Mouse (Mus musculus): ENCODE data around the gene Olfr354. TPM values are rescaled to one million over a fixed set of nuclear protein-coding genes. Genes with fewer than 3 reads are reported as not detected.

Olfr354 gene
- polyA plus RNA-seq, 1 experiment, result not detected

GRCm38 (mm10) chr2:36936821-36937220, 31.3 kb downstream of the Olfr354 start, which contains the start of gene Olfr356:
TSS of gene Olfr356 (plus strand) at chr2:36937121.
- Histone ChIP-seq H3K36me3 (ENCODE audit: control insufficient read depth, insufficient read depth) (no peaks in the 10 kb centered on the region), H3K79me3 (ENCODE audit: low read depth) (no peaks in the 10 kb centered on the region), H3K27me3 (ENCODE audit: control insufficient read depth, insufficient read depth, insufficient read length) (no peaks in the 10 kb centered on the region), H3ac (ENCODE audit: control insufficient read depth, insufficient read length, low read depth) (no peak within 1 kb of the TSS), H3K79me2 (ENCODE audit: control insufficient read depth, insufficient read depth) (no peaks in the 10 kb centered on the region), H3K4me3 (ENCODE audit: insufficient read depth, poor library complexity, severe bottlenecking) (no peak within 1 kb of the TSS)
- TF ChIP-seq MAX (IDR thresholded peaks at IDR 0.05) (no peak), FOSL1 (IDR thresholded peaks at IDR 0.05; ENCODE audit: insufficient read depth, low read length, poor library complexity, severe bottlenecking) (no peak), MYOG (IDR thresholded peaks at IDR 0.05; ENCODE audit: control insufficient read depth, extremely low read depth, insufficient read length) (no peak), MYOD1 (IDR thresholded peaks at IDR 0.05; ENCODE audit: control insufficient read depth, insufficient read length, low read depth) (no peak), CTCF (IDR thresholded peaks at IDR 0.05; ENCODE audit: control insufficient read depth, insufficient read depth, insufficient read length) (no peak), USF1 (IDR thresholded peaks at IDR 0.05; ENCODE audit: low read depth) (no peak), CEBPB (IDR thresholded peaks at IDR 0.05; ENCODE audit: low read depth) (no peak)

Other genes starting within 250 kb of the Olfr354 start
- gene Olfr346, start 219.9 kb upstream of the Olfr354 start, polyA plus RNA-seq (2012; fragmentation: generic; extraction: Trizol), result not detected
- not detected for gene Olfr347, start 173.8 kb upstream of the Olfr354 start, polyA plus RNA-seq (2012; fragmentation: generic; extraction: Trizol)
- not detected for gene Olfr348, start 121.4 kb upstream of the Olfr354 start, polyA plus RNA-seq (2012; fragmentation: generic; extraction: Trizol)
- gene Olfr50, start 115.1 kb upstream of the Olfr354 start, polyA plus RNA-seq (2012; fragmentation: generic; extraction: Trizol), result not detected
- not detected for gene Olfr3, start 88.6 kb upstream of the Olfr354 start, polyA plus RNA-seq (2012; fragmentation: generic; extraction: Trizol)
- gene Olfr350, start 59.4 kb upstream of the Olfr354 start, polyA plus RNA-seq (2012; fragmentation: generic; extraction: Trizol), result not detected
- gene Olfr351, start 43.0 kb upstream of the Olfr354 start, polyA plus RNA-seq (2012; fragmentation: generic; extraction: Trizol), result not detected
- gene Olfr352, start 37.2 kb upstream of the Olfr354 start, polyA plus RNA-seq (2012; fragmentation: generic; extraction: Trizol), result not detected
- not detected for gene Olfr353, start 12.7 kb upstream of the Olfr354 start, polyA plus RNA-seq (2012; fragmentation: generic; extraction: Trizol)
- not detected for gene Olfr355, start 23.2 kb downstream of the Olfr354 start, polyA plus RNA-seq (2012; fragmentation: generic; extraction: Trizol)
- not detected for gene Olfr356, start 31.4 kb downstream of the Olfr354 start, polyA plus RNA-seq (2012; fragmentation: generic; extraction: Trizol)
- not detected for gene Olfr357, start 88.1 kb downstream of the Olfr354 start, polyA plus RNA-seq (2012; fragmentation: generic; extraction: Trizol)
- not detected for gene Olfr358, start 103.7 kb downstream of the Olfr354 start, polyA plus RNA-seq (2012; fragmentation: generic; extraction: Trizol)
- not detected for gene Olfr360, start 160.1 kb downstream of the Olfr354 start, polyA plus RNA-seq (2012; fragmentation: generic; extraction: Trizol)
- gene Olfr361, start 183.6 kb downstream of the Olfr354 start, polyA plus RNA-seq (2012; fragmentation: generic; extraction: Trizol), result not detected
- not detected for gene Olfr362, start 212.2 kb downstream of the Olfr354 start, polyA plus RNA-seq (2012; fragmentation: generic; extraction: Trizol)
- not detected for gene Olfr364-ps1, start 233.6 kb downstream of the Olfr354 start, polyA plus RNA-seq (2012; fragmentation: generic; extraction: Trizol)

All from C2C12 (cell line).